Mouse (Mus musculus) embryonic facial prominence, embryonic 12.5 days (tissue): ENCODE data around the gene Dhx16. TPM values are rescaled to one million over a fixed set of nuclear protein-coding genes. Genes with fewer than 3 reads are reported as not detected.
A peak's percentile ranks its signal among the peaks of the same experiment; 100 is the strongest.
"Not testable (repeated sequence)": the region's sequence is repeated elsewhere in the genome, so short reads cannot be mapped to it uniquely, and the experiment has no call there.

Experiments used
- ATAC-seq: fragments of 200-750 bp; cut with Nextera tagmentation; 2 replicates; pipeline ENCODE4 v1.8.0; 2017; ENCODE audit not compliant: insufficient number of reproducible peaks, insufficient read depth, low FRiP score, low TSS enrichment
- H3K27ac ChIP-seq: fragments of 300-500 bp; sonication (generic); 2 replicates; pipeline ENCODE4 v1.5.1; 2016; ENCODE audit warnings: mild to moderate bottlenecking
- H3K27me3 ChIP-seq: fragments of 300-500 bp; sonication (generic); 2 replicates; pipeline ENCODE4 v1.6.1; 2016; ENCODE audit warnings: mild to moderate bottlenecking, moderate library complexity
- H3K36me3 ChIP-seq: fragments of 300-500 bp; sonication (generic); 2 replicates; pipeline ENCODE4 v1.6.1; 2016; ENCODE audit warnings: mild to moderate bottlenecking
- H3K4me1 ChIP-seq: fragments of 300-500 bp; sonication (generic); 2 replicates; pipeline ENCODE4 v1.6.1; 2016
- H3K4me2 ChIP-seq: fragments of 300-500 bp; sonication (generic); replicated peaks from 2 replicates; pipeline ENCODE4 v1.6.1; 2016; ENCODE audit warnings: mild to moderate bottlenecking, moderate library complexity
- H3K4me3 ChIP-seq: fragments of 300-500 bp; sonication (generic); 2 replicates; pipeline ENCODE4 v1.5.1; 2016; ENCODE audit warnings: mild to moderate bottlenecking
- H3K9ac ChIP-seq: fragments of 300-500 bp; sonication (generic); 2 replicates; pipeline ENCODE4 v1.6.1; 2016; ENCODE audit warnings: mild to moderate bottlenecking, moderate library complexity
- H3K9me3 ChIP-seq: fragments of 300-500 bp; sonication (generic); 2 replicates; pipeline ENCODE4 v1.6.1; 2016; ENCODE audit warnings: mild to moderate bottlenecking, moderate library complexity
- WGBS: fragments of 180-500 bp; shearing (Covaris S2); methylation state at CpG from one replicate; pipeline ENCODE4 v1.1.7; 2016; 5-methylcytosine and 5-hydroxymethylcytosine counted together
- polyA plus RNA-seq: library from polyadenylated mRNA; unstranded; fragments of >200 nt; fragmentation: Nextera tagmentation; extraction: Ambion mirVana; gene quantifications from 2 replicates; pipeline ENCODE4 v1.2.1, GENCODE M21; 2016

Dhx16 gene
- polyA plus RNA-seq, 1 experiment from 2014 or later: 47.8 TPM

GRCm38 (mm10) chr17:35838570-35838969 is 41.0 kb upstream of the Dhx16 start:
- Histone ChIP-seq H3K36me3 (peaks cover 34% of the 10 kb centered on the region), H3K4me2 (peak overlapping the region; percentile 59), H3K27me3 (no peaks in the 10 kb centered on the region), H3K4me3 (peak overlapping the region; percentile 87), H3K27ac (peak overlapping the region; percentile 97), H3K9ac (peak overlapping the region; percentile 63), H3K9me3 (no peaks in the 10 kb centered on the region), H3K4me1 (peaks cover 36% of the 10 kb centered on the region)
- ATAC-seq: no peak
- 0% methylated on average over 5 of the region's 5 CpGs for WGBS

- Histone ChIP-seq H3K36me3 (peaks cover 30% of the 10 kb centered on the region), H3K9ac (peak overlapping the region; percentile 63; the same call in 1 of the 2 replicates), H3K27ac (peak overlapping the region; percentile 97), H3K4me2 (peak overlapping the region; percentile 59), H3K4me3 (peak overlapping the region; percentile 87), H3K4me1 (peaks cover 34% of the 10 kb centered on the region)
- not testable (repeated sequence) for ATAC-seq, H3K9me3 ChIP-seq, H3K27me3 ChIP-seq
- 47% methylated on average over 3 of the region's 3 CpGs for WGBS
Measured at GRCm38 (mm10) chr17:35839002-35839401, 40.6 kb upstream of the Dhx16 start.

- 53% methylated on average over 14 of the region's 14 CpGs for WGBS
- peak overlapping the region; percentile 66 for H3K4me2 ChIP-seq
- no peaks in the 10 kb centered on the region for H3K9me3 ChIP-seq
- no peak overlapping the region for H3K27ac ChIP-seq
- peaks cover 25% of the 10 kb centered on the region for H3K36me3 ChIP-seq
- H3K4me3 ChIP-seq: peak overlapping the region; percentile 45
- H3K27me3 ChIP-seq: no peaks in the 10 kb centered on the region
- no peak for ATAC-seq
- peaks cover 20% of the 10 kb centered on the region for H3K4me1 ChIP-seq
- H3K9ac ChIP-seq: no peak overlapping the region
Measured at GRCm38 (mm10) chr17:35840561-35840960, 39.1 kb upstream of the Dhx16 start.

- under 1% methylated on average over 59 of the region's 59 CpGs for WGBS
- Histone ChIP-seq H3K9ac (peak within 1 kb of the TSS; percentile 53), H3K4me3 (peak within 1 kb of the TSS; percentile 45), H3K4me2 (peak within 1 kb of the TSS; percentile 66), H3K27me3 (no peaks in the 10 kb centered on the region), H3K27ac (peak within 1 kb of the TSS; percentile 80), H3K9me3 (no peaks in the 10 kb centered on the region), H3K36me3 (peaks cover 25% of the 10 kb centered on the region), H3K4me1 (peaks cover 13% of the 10 kb centered on the region)
- ATAC-seq: peak; percentile 88
Measured at GRCm38 (mm10) chr17:35841076-35841950, 38.3 kb upstream of the Dhx16 start, which contains the start of gene Mdc1. Gene Mdc1 (plus strand): TSS chr17:35841515.

GRCm38 (mm10) chr17:35842006-35842405 is 37.6 kb upstream of the Dhx16 start:
- Histone ChIP-seq H3K36me3 (peaks cover 25% of the 10 kb centered on the region), H3K4me1 (peaks cover 13% of the 10 kb centered on the region), H3K27me3 (no peaks in the 10 kb centered on the region), H3K9me3 (no peaks in the 10 kb centered on the region), H3K9ac (peak overlapping the region; percentile 53), H3K4me3 (peak overlapping the region; percentile 45), H3K4me2 (peak overlapping the region; percentile 66), H3K27ac (peak overlapping the region; percentile 80)
- WGBS: 22% methylated on average over 11 of the region's 11 CpGs
- ATAC-seq: no peak

GRCm38 (mm10) chr17:35843514-35843913 is 36.1 kb upstream of the Dhx16 start:
- Histone ChIP-seq H3K27ac (no peak overlapping the region), H3K4me1 (peaks cover 13% of the 10 kb centered on the region), H3K4me2 (no peak overlapping the region), H3K36me3 (peaks cover 40% of the 10 kb centered on the region), H3K4me3 (no peak overlapping the region), H3K9ac (no peak overlapping the region), H3K9me3 (no peaks in the 10 kb centered on the region), H3K27me3 (no peaks in the 10 kb centered on the region)
- WGBS: 96% methylated on average over 3 of the region's 3 CpGs
- no peak for ATAC-seq

DNA sequence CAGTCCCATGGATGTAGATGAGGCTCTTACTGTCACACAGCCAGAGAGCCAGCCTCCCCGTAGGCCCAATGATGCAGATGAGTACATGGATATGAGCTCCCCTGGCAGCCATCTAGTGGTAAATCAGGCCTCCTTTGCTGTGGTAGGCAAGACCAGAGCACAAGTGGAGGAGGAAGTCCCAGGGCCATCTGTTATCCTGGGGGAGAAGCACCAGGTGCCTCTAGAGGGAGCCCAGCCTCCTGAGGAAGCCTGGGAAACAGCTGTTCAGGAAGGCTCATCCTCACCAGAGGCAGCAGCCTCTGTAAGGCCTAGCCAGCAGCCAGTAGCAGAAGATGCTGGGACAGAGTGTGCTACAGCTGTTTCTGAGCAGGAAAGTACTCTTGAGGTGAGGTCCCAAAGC is 31.5 kb upstream of the Dhx16 start:
- H3K36me3 ChIP-seq: peaks cover 75% of the 10 kb centered on the region
- no peak overlapping the region for H3K9ac ChIP-seq
- H3K4me3 ChIP-seq: no peak overlapping the region
- H3K27ac ChIP-seq: no peak overlapping the region
- no peaks in the 10 kb centered on the region for H3K4me1 ChIP-seq
- 77% methylated on average over 1 of the region's 1 CpGs for WGBS
- H3K4me2 ChIP-seq: no peak overlapping the region
- no peak for ATAC-seq
- no peaks in the 10 kb centered on the region for H3K9me3 ChIP-seq
- H3K27me3 ChIP-seq: no peaks in the 10 kb centered on the region

- H3K9ac ChIP-seq: no peak overlapping the region
- H3K4me1 ChIP-seq: no peaks in the 10 kb centered on the region
- H3K36me3 ChIP-seq: peaks cover 80% of the 10 kb centered on the region
- H3K4me3 ChIP-seq: no peak overlapping the region
- no peaks in the 10 kb centered on the region for H3K9me3 ChIP-seq
- ATAC-seq: no peak
- no peak overlapping the region for H3K27ac ChIP-seq
- H3K4me2 ChIP-seq: no peak overlapping the region
- WGBS: 96% methylated on average over 3 of the region's 3 CpGs
- H3K27me3 ChIP-seq: no peaks in the 10 kb centered on the region
Measured at GRCm38 (mm10) chr17:35850974-35851373, 28.6 kb upstream of the Dhx16 start.

GRCm38 (mm10) chr17:35859371-35859770 is 20.2 kb upstream of the Dhx16 start:
- no peak overlapping the region for H3K4me2 ChIP-seq
- whole genome bisulfite sequencing: 97% methylated on average over 1 of the region's 1 CpGs
- H3K4me1 ChIP-seq: peaks cover 8% of the 10 kb centered on the region; the same call in 1 of the 2 replicates
- no peaks in the 10 kb centered on the region for H3K9me3 ChIP-seq
- H3K4me3 ChIP-seq: no peak overlapping the region
- peaks cover 25% of the 10 kb centered on the region for H3K36me3 ChIP-seq
- no peak overlapping the region for H3K9ac ChIP-seq
- no peaks in the 10 kb centered on the region for H3K27me3 ChIP-seq
- ATAC-seq: no peak
- H3K27ac ChIP-seq: no peak overlapping the region

DNA sequence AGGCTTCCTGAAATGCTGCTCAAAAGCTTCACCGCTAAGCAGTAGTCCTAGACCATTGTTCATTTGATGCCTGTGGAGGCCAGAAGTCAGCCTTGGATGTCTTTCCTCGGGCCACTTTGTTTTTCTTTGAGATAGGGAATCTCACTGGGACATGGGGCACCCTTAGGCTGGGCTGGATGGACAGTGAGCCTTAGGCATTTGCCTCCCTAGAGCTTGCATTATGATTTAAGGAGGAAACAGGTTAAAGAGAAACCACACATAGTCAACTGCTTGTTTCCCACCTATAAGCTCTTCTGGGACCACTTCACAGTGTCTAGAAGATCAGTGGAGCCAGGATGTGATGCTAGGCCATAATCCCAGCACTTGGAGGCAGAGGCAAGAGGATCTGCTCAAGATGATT is 19.8 kb upstream of the Dhx16 start:
- H3K4me1 ChIP-seq: peaks cover 13% of the 10 kb centered on the region; the same call in 1 of the 2 replicates
- H3K27me3 ChIP-seq: no peaks in the 10 kb centered on the region
- peaks cover 21% of the 10 kb centered on the region for H3K36me3 ChIP-seq
- 66% methylated on average over 2 of the region's 2 CpGs for WGBS
- H3K27ac ChIP-seq: no peak overlapping the region
- H3K9ac ChIP-seq: no peak overlapping the region
- H3K9me3 ChIP-seq: no peaks in the 10 kb centered on the region
- no peak overlapping the region for H3K4me2 ChIP-seq
- ATAC-seq: no peak
- H3K4me3 ChIP-seq: no peak overlapping the region

GRCm38 (mm10) chr17:35860831-35861197 is 18.8 kb upstream of the Dhx16 start:
- no peaks in the 10 kb centered on the region for H3K9me3 ChIP-seq
- H3K27ac ChIP-seq: peak overlapping the region; percentile 89
- H3K9ac ChIP-seq: peak overlapping the region; percentile 53
- ATAC-seq: no peak
- no peaks in the 10 kb centered on the region for H3K27me3 ChIP-seq
- peak overlapping the region; percentile 66 for H3K4me2 ChIP-seq
- peaks cover 18% of the 10 kb centered on the region for H3K36me3 ChIP-seq
- 3% methylated on average over 12 of the region's 12 CpGs for WGBS
- peaks cover 17% of the 10 kb centered on the region; the same call in 1 of the 2 replicates for H3K4me1 ChIP-seq
- peak overlapping the region; percentile 58 for H3K4me3 ChIP-seq
